Mouse (Mus musculus) gastrocnemius, adult 18-20 months (tissue): ENCODE data around the gene Cd200. TPM values are rescaled to one million over a fixed set of nuclear protein-coding genes. Genes with fewer than 3 reads are reported as not detected.

Experiments
- DNase-seq: peaks from one replicate; pipeline ENCODE4 v3.0.0; 2021; ENCODE audit warnings: low spot score
- total RNA-seq, 2 experiments: library from RNA; stranded (reverse); gene quantifications; 2 replicates each; pipeline ENCODE4 v1.2.3; 2021

The Cd200 gene
- total RNA-seq, 2 experiments from 2014 or later, result 11.3 to 18.1 TPM

GRCm38 (mm10) chr16:45344879-45345278, 64.0 kb downstream of the Cd200 start:
- no peak for DNase-seq

DNA sequence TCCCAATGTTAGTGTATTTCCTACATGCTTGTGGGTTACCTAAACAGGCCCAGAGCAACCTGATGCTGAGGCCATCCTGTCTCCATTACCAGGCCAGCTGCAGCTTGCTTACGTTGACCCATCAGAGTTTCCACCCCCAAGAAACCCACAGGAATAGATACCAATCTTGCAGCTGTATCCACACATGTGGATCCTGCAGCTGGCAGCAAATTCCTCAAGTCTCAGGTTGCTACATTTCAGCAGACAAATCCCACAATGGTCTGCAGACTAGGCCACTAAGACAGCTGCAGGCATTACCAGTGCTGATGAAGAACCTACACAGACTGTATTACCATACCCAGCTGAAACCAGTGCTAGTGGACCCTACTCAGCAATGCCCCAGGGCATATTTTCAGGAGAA, 72.4 kb downstream of the Cd200 start:
- DNase-seq, result no peak

DNA sequence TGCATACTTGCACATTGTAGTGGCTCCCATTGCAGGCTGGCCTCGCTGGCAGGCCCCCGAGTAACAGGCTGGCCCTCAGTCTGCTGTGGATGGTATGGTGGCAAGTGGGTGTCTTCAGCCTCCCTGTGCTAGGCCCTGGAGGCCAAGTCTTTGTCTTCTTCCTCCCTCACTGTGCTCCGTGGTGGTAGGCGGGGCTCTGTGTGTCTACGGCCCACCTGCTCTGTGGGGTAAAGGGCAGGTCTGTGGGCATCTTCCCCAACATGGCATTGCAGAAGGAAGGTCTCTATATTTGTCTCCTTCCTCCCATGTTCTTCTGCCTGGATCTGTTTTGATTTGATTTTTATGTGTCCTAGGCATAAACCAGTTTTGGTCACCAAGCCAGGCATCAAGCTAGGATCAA, 74.0 kb downstream of the Cd200 start:
- no peak for DNase-seq

- DNase-seq, result no peak
Measured at GRCm38 (mm10) chr16:45334376-45334765, 74.5 kb downstream of the Cd200 start.

DNA sequence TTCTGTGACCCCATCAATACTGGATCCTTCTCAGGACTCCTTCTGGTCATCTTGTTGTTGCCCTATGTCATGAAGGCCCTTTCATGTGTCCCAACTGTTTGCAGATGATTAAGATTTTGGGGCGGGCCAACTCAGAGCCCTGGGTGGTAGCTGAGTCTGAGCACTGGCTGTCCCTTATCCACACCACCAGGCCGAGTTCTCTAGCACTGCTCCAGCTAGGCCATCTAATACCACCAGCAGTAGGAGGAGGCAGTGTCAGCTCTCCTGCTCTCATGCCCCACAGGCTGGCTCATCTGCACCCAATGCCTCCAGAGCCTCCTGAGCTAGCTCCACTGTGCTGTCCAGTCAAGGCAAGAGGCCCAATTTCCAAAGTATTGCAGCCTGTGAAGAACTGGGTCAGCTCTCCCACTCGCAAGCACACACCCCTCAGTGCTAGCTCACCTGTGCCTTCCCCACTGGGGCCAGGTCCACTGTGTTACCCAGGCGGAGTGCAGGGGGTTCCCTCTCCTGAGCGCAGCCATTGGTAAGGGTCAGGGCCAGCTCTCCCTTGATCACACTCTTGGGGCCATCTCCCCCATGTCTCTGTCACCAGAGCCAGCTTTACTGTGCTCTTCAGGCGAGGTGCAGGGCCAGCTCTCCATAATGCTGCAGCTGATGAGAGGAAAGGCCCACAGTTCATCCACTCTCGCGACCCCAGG, 75.0 kb downstream of the Cd200 start:
- DNase-seq, result no peak

GRCm38 (mm10) chr16:45332591-45332990, 76.3 kb downstream of the Cd200 start:
- no peak for DNase-seq

Other genes starting within 250 kb of the Cd200 start
- under 1 TPM; 0.14 to 0.23 TPM for gene Btla, start 184.7 kb downstream of the Cd200 start, total RNA-seq
- gene Gm609, start 83.9 kb upstream of the Cd200 start, total RNA-seq, result under 1 TPM in 1 of 2 experiments, not detected in 1; 0.09 TPM
- not detected for gene Gm17783, start 123.0 kb upstream of the Cd200 start, total RNA-seq
- gene Slc9c1, start 126.3 kb upstream of the Cd200 start, total RNA-seq, result not detected
- under 1 TPM in 1 of 2 experiments, not detected in 1; 0.17 TPM for gene Gcsam, start 201.3 kb upstream of the Cd200 start, total RNA-seq
- not detected for gene BC016579, start 245.0 kb upstream of the Cd200 start, total RNA-seq